ENCODE assay signal across 8 mouse cellular contexts in the genomic region with DNA sequence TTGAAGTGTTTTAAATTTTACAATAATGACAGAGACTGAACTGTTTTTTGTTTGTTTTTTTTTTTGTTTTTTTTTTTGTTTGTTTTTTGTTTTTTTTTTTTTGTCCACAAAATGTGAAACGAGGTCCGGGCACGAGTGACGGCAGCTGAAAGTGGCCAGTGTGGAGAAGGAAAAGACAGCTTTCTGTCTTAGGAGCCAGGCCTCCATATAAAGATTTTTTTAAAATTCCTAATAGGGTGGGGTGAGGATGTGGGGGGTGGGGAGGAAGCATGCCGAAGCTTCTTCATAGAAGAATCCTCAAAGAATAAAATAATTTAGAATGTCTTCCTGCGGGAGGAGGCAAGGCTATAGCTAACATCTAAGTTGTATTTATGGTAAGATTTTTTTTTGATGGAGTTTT.
DNase-seq lines count a peak whose midpoint lies in the region; ATAC-seq and TF ChIP-seq lines count a peak whose summit lies in the region.

No protein-coding gene starts in this region.

- H3K36me3 ChIP-seq in hindbrain, embryonic 11.5 days (ENCODE audit: control insufficient read depth, insufficient read depth, low read length) = no peaks in the 10 kb centered on the region

- no peak for ATAC-seq in hindbrain, embryonic 11.5 days (ENCODE audit: low FRiP score)

- H3K27ac ChIP-seq in layer of hippocampus, adult 2 months = peak overlapping the region; percentile 91
- no peak overlapping the region for H3K27ac ChIP-seq in cortical plate, adult 2 months (ENCODE audit: insufficient read depth, low read length)
- peak overlapping the region; percentile 94 for H3K27ac ChIP-seq in hindbrain, embryonic 11.5 days (ENCODE audit: low read depth, low read length)

- no peaks in the 10 kb centered on the region for H3K27me3 ChIP-seq in hindbrain, embryonic 11.5 days (ENCODE audit: control insufficient read depth, insufficient read depth, low read length)

- no peak for TF ChIP-seq POLR2A in cortical plate, adult 2 months (IDR thresholded peaks at IDR 0.05; ENCODE audit: extremely low read depth, insufficient read depth, low read length)

- H3K9ac ChIP-seq in hindbrain, embryonic 11.5 days (ENCODE audit: low read depth, low read length) = peak overlapping the region; percentile 83

- peak overlapping the region; percentile 63 for H3K4me2 ChIP-seq in hindbrain, embryonic 11.5 days (replicated peaks; ENCODE audit: low read depth, low read length)

- H3K4me3 ChIP-seq in layer of hippocampus, adult 2 months = peak overlapping the region; percentile 65
- H3K4me3 ChIP-seq in cortical plate, adult 2 months (ENCODE audit: insufficient read depth, low read length) = peak overlapping the region; percentile 74
- peak overlapping the region; percentile 62 for H3K4me3 ChIP-seq in hindbrain, embryonic 11.5 days (ENCODE audit: low read depth, low read length)

- no peaks in the 10 kb centered on the region for H3K9me3 ChIP-seq in hindbrain, embryonic 11.5 days (ENCODE audit: control insufficient read depth, low read length)

- H3K4me1 ChIP-seq in cortical plate, adult 2 months (ENCODE audit: control insufficient read depth, insufficient read depth, low read length) = peaks cover 3% of the 10 kb centered on the region; the same call in 1 of the 2 replicates
- H3K4me1 ChIP-seq in hindbrain, embryonic 11.5 days (replicated peaks; ENCODE audit: control insufficient read depth, insufficient read depth, low read length) = no peaks in the 10 kb centered on the region

- 8% methylated on average over 6 of the region's 6 CpGs for WGBS in hindbrain, embryonic 11.5 days

- no peak for TF ChIP-seq CTCF in layer of hippocampus, adult 2 months (conservative IDR thresholded peaks at IDR 0.05)
- no peak for TF ChIP-seq CTCF in cortical plate, adult 2 months (IDR thresholded peaks at IDR 0.05; ENCODE audit: extremely low read depth, insufficient read depth, low read length)

- no peak for DNase-seq in layer of hippocampus, adult 2 months (ENCODE audit: low spot score in 2 of 2)
- no peak for DNase-seq in layer of hippocampus, postnatal 36 days
- peak; percentile 42 for DNase-seq in hindbrain, embryonic 11.5 days (ENCODE audit: low spot score)
- peak; percentile 27 for DNase-seq in lung, postnatal 10 days
- DNase-seq in urinary bladder, postnatal 10 days (ENCODE audit: low spot score) = no peak
- no peak for DNase-seq in spleen, postnatal 36 days (ENCODE audit: low spot score in 2 of 2)
- DNase-seq in layer of hippocampus, adult 18-20 months (ENCODE audit: low spot score in 2 of 2) = no peak

Comparison
In these comparisons a context has a peak if more than half of its experiments do, and no peak if none do; other contexts are left out.
1. DNase-seq: peak in hindbrain, embryonic 11.5 days (single experiment) and lung, postnatal 10 days (single experiment); none in layer of hippocampus, adult 2 months (0 of 2), layer of hippocampus, postnatal 36 days (0 of 2), urinary bladder, postnatal 10 days (single experiment), spleen, postnatal 36 days (0 of 2) and layer of hippocampus, adult 18-20 months (0 of 2).
2. Peak in every context shown above with its lines, with median percentiles within 50 percentile points of each other: H3K4me3 ChIP-seq.